Comparison of ENCODE assay signal across 10 mouse cellular contexts in genomic region chr11:96774536-96774935, GRCm38 (mm10). TPM values are rescaled to one million over a fixed set of nuclear protein-coding genes. Genes with fewer than 3 reads are reported as not detected.
A peak's percentile ranks its signal among the peaks of the same experiment; 100 is the strongest.
DNase-seq lines count a peak whose midpoint lies in the region; ATAC-seq and TF ChIP-seq lines count a peak whose summit lies in the region.
"Had no signal": no experiment of that assay in that cellular context is flagged by ENCODE, and none has a peak within 500 bp of the region (broad histone marks: within the 10 kb centered on the region; RNA-seq: fewer than 3 reads in every experiment).

No protein-coding gene starts in this region.

- no peak overlapping the region for H3K27ac ChIP-seq in kidney, embryonic 15.5 days
- H3K27ac ChIP-seq in kidney, adult 2 months (ENCODE audit: insufficient read depth, low read depth, low read length) = no peak overlapping the region
- peak overlapping the region; percentile 30; the same call in 1 of the 2 replicates for H3K27ac ChIP-seq in spleen, adult 2 months (ENCODE audit: insufficient read depth, low read length)
- H3K27ac ChIP-seq: limb, embryonic 13.5 days had no signal

- peaks cover 49% of the 10 kb centered on the region for H3K36me3 ChIP-seq in kidney, embryonic 15.5 days
- no peaks in the 10 kb centered on the region; the same call in 1 of the 2 replicates for H3K36me3 ChIP-seq in kidney, adult 2 months (ENCODE audit: control insufficient read depth, insufficient read depth, low read length)
- peaks cover 26% of the 10 kb centered on the region for H3K36me3 ChIP-seq in spleen, adult 2 months (ENCODE audit: control insufficient read depth, insufficient read depth, low read length)
- peaks cover 11% of the 10 kb centered on the region for H3K36me3 ChIP-seq in splenic B cell, adult 2 months (ENCODE audit: control insufficient read depth, insufficient read depth, low read length, poor library complexity, severe bottlenecking)

- no peak for ATAC-seq in kidney, embryonic 15.5 days (replicated peaks; ENCODE audit: low FRiP score)

- peaks cover 24% of the 10 kb centered on the region for H3K4me1 ChIP-seq in kidney, embryonic 15.5 days
- H3K4me1 ChIP-seq in kidney, adult 2 months (ENCODE audit: control insufficient read depth, insufficient read depth, low read length) = peaks cover 9% of the 10 kb centered on the region; the same call in 1 of the 2 replicates
- peaks cover 16% of the 10 kb centered on the region; the same call in 1 of the 2 replicates for H3K4me1 ChIP-seq in spleen, adult 2 months (ENCODE audit: control insufficient read depth, insufficient read depth, insufficient read length)

- no peak for DNase-seq in kidney, adult 2 months
- DNase-seq in spleen, adult 2 months (ENCODE audit: low read depth in 1 of 2, low spot score in 2 of 2) = peak; percentile 30 to 42
- DNase-seq in spleen, postnatal 4 days (ENCODE audit: low spot score in 2 of 2) = no peak
- peak; percentile 57 for DNase-seq in NIH3T3 (ENCODE audit: low read depth)
- DNase-seq in splenic B cell, adult 2 months (ENCODE audit: low read depth, low spot score) = peak; percentile 74
- no peak for DNase-seq in layer of hippocampus, postnatal 36 days
- DNase-seq: cerebellum, postnatal 25 days had no signal

- 0 out of 2 replicates have a peak overlapping the region, but pooled peaks have one; percentile 82 for H3K4me2 ChIP-seq in kidney, embryonic 15.5 days
- H3K4me2 ChIP-seq: limb, embryonic 13.5 days had no signal

- H3K27me3 ChIP-seq in kidney, embryonic 15.5 days = no peaks in the 10 kb centered on the region
- H3K27me3 ChIP-seq in kidney, adult 2 months (replicated peaks; ENCODE audit: control insufficient read depth, insufficient read depth, low read length) = no peaks in the 10 kb centered on the region
- no peaks in the 10 kb centered on the region for H3K27me3 ChIP-seq in spleen, adult 2 months (ENCODE audit: control insufficient read depth, insufficient read depth, low read length)
- H3K27me3 ChIP-seq in splenic B cell, adult 2 months (ENCODE audit: control insufficient read depth, insufficient read depth, low read length, poor library complexity, severe bottlenecking) = no peaks in the 10 kb centered on the region
- H3K27me3 ChIP-seq: limb, embryonic 13.5 days had no signal

- WGBS in kidney, embryonic 15.5 days = 73% methylated on average over 3 of the region's 3 CpGs
- WGBS in kidney, adult 2 months = 75% methylated on average over 3 of the region's 3 CpGs
- 40% methylated on average over 3 of the region's 3 CpGs for WGBS in spleen, adult 2 months

- no peaks in the 10 kb centered on the region for H3K9me3 ChIP-seq in kidney, embryonic 15.5 days (replicated peaks)
- H3K9me3 ChIP-seq: limb, embryonic 13.5 days had no signal

- TF ChIP-seq POLR2A in kidney, adult 2 months (IDR thresholded peaks at IDR 0.05; ENCODE audit: low read depth, low read length) = no peak
- TF ChIP-seq POLR2A in spleen, adult 2 months (IDR thresholded peaks at IDR 0.05; ENCODE audit: low read depth, low read length) = no peak

- no peak overlapping the region for H3K4me3 ChIP-seq in kidney, embryonic 15.5 days (replicated peaks)
- no peak overlapping the region for H3K4me3 ChIP-seq in kidney, adult 2 months (ENCODE audit: insufficient read depth, low read depth, low read length)
- no peak overlapping the region for H3K4me3 ChIP-seq in spleen, adult 2 months (ENCODE audit: extremely low read depth, insufficient read depth, insufficient read length)
- H3K4me3 ChIP-seq: erythroblast, embryonic 14.5 days; limb, embryonic 13.5 days had no signal

- no peak overlapping the region for H3K9ac ChIP-seq in kidney, embryonic 15.5 days
- H3K9ac ChIP-seq: limb, embryonic 13.5 days had no signal

- no peak for TF ChIP-seq CTCF in kidney, adult 2 months (conservative IDR thresholded peaks at IDR 0.05; ENCODE audit: insufficient read depth, insufficient read length, low read depth, low read length)
- no peak for TF ChIP-seq CTCF in spleen, adult 2 months (IDR thresholded peaks at IDR 0.05; ENCODE audit: extremely low read depth, insufficient read depth, insufficient read length, insufficient replicate concordance)

RNA-seq across cellular contexts. Expression of gene Snx11, which starts 2.8 kb away (rescaled TPM):
- 19.2 and 20.4 TPM in 2 replicates for polyA plus RNA-seq in kidney, embryonic 15.5 days (2015; fragmentation: Nextera tagmentation; extraction: Ambion mirVana)
- 13.2 and 13.7 TPM in 2 replicates for polyA plus RNA-seq in kidney, adult 2 months (2012; rRNA removed)
- 27.2 and 28.6 TPM in 2 replicates for polyA plus RNA-seq in spleen, adult 2 months (2012; rRNA removed)
- 10 to 100 TPM; 51.0 to 54.4 TPM for total RNA-seq in layer of hippocampus, postnatal 36 days (2021)

RNA-seq across cellular contexts. Expression of gene Cbx1, which starts 14.4 kb away (rescaled TPM):
- polyA plus RNA-seq in kidney, embryonic 15.5 days (2015; fragmentation: Nextera tagmentation; extraction: Ambion mirVana) = 136 and 154 TPM in 2 replicates
- polyA plus RNA-seq in kidney, adult 2 months (2012; rRNA removed) = 17.9 and 18.7 TPM in 2 replicates
- 13.9 and 18.2 TPM in 2 replicates for polyA plus RNA-seq in spleen, adult 2 months (2012; rRNA removed)
- 10 to 100 TPM; 52.4 to 54.9 TPM for total RNA-seq in layer of hippocampus, postnatal 36 days (2021)

RNA-seq across cellular contexts. Expression of gene Nfe2l1, which starts 55.2 kb away (rescaled TPM):
- polyA plus RNA-seq in kidney, embryonic 15.5 days (2015; fragmentation: Nextera tagmentation; extraction: Ambion mirVana) = 78.5 and 82.1 TPM in 2 replicates
- polyA plus RNA-seq in kidney, adult 2 months (2012; rRNA removed) = 230 and 252 TPM in 2 replicates
- 63.0 and 76.9 TPM in 2 replicates for polyA plus RNA-seq in spleen, adult 2 months (2012; rRNA removed)
- 100 to 1,000 TPM; 201 to 234 TPM for total RNA-seq in layer of hippocampus, postnatal 36 days (2021)

Comparison
In these comparisons a context has a peak if more than half of its experiments do, and no peak if none do; other contexts are left out.
1. DNase-seq: peak in spleen, adult 2 months (2 of 2), NIH3T3 (single experiment) and splenic B cell, adult 2 months (single experiment); none in kidney, adult 2 months (single experiment), spleen, postnatal 4 days (0 of 2) and layer of hippocampus, postnatal 36 days (0 of 2).